Mouse (Mus musculus): ENCODE results near the gene Manba.

DNA sequence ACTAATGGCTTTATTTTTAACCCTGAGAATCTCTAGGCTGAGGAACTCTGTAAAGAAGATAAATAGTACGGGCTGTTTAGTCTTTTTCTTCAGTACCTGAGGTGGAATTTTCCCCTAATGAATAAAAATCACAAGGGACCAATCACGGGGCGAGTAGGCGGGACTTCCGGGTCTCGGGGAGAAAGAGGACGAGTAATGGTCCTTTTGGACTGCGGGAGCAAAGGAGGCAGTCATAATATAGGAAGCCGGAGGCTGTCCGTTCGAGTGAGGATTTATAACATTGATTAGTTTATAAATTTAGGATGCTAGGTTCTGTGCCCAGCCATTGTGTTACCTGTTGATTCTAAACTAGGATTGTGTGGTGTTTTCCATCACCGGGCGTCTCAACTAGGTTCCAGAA, 86.1 kb downstream of the Manba start:
- TF ChIP-seq CTCF (IDR thresholded peaks at IDR 0.05; ENCODE audit: low read depth, low read length) (no peak), TAL1 (conservative IDR thresholded peaks at IDR 0.05; ENCODE audit: low read depth, low read length) (no peak), POLR2AphosphoS5 (IDR thresholded peaks at IDR 0.05; ENCODE audit: insufficient replicate concordance, low read depth, low read length) (no peak)
